Mouse (Mus musculus): Measurements from ENCODE around the gene 4632433K11Rik. TPM values are rescaled to one million over a fixed set of nuclear protein-coding genes. Genes with fewer than 3 reads are reported as not detected.

The 4632433K11Rik gene
- polyA plus RNA-seq, 1 experiment from 2014 or later, result not detected

DNA sequence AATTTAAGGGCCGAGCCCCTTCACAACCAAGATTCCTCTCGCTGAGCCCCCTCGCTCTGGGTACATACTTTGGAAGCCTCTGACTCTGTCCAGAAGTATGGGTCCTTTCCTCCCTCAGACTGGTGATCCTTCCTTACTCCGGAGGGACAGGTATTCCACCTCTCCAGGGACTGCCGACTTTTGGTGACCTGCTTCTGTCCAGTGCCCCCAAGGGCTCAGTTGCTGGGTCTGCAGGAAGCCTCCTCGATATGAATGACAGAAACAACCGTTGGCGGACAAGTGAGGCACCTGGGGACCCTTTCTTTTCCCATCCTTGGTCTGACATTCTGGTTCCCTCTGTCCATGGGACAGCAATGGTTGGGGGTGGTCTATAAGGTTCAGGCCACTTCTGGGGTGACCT lies 23.5 kb downstream of the 4632433K11Rik start:
- H3K9me3 ChIP-seq (ENCODE audit: control insufficient read depth), result no peaks in the 10 kb centered on the region
- peak overlapping the region; percentile 59 for H3K4me2 ChIP-seq (replicated peaks; ENCODE audit: low read depth)
- peak overlapping the region; percentile 36 for H3K4me3 ChIP-seq (ENCODE audit: low read depth, low read length)
- no peaks in the 10 kb centered on the region for H3K4me1 ChIP-seq (replicated peaks; ENCODE audit: control insufficient read depth, insufficient read depth, low read length)
- no peak overlapping the region for H3K9ac ChIP-seq (ENCODE audit: low read depth, low read length)
- no peaks in the 10 kb centered on the region for H3K36me3 ChIP-seq (ENCODE audit: control insufficient read depth, insufficient read depth)
- peaks cover 55% of the 10 kb centered on the region for H3K27me3 ChIP-seq (replicated peaks; ENCODE audit: control insufficient read depth, insufficient read depth, low read length)
- H3K27ac ChIP-seq (ENCODE audit: low read depth, low read length), result no peak overlapping the region
- TF ChIP-seq CTCF (IDR thresholded peaks at IDR 0.05; ENCODE audit: low read depth), result no peak
- WGBS, result 39% methylated on average over 8 of the region's 8 CpGs
- no peak for ATAC-seq

DNA sequence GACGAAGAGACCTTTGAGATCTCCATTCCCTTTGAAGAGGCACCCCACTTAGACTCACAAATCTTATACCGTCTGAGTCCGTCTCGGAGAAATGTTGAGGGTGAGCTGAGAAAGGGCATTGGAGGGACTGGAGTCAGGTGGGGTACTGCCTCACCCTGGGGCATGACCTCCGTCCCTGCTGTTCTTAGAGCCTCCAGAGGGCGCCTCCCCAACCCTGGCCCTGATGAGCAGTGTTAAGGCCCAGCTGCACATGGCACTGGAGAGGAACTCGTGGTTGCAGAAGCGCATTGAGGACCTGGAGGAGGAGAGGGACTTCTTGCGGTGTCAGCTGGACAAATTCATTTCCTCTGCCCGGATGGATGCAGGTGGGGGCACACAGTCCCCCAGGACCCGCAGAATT lies 23.9 kb downstream of the 4632433K11Rik start:
- Histone ChIP-seq H3K4me1 (replicated peaks; ENCODE audit: control insufficient read depth, insufficient read depth, low read length) (no peaks in the 10 kb centered on the region), H3K9me3 (ENCODE audit: control insufficient read depth) (no peaks in the 10 kb centered on the region), H3K4me3 (ENCODE audit: low read depth, low read length) (no peak overlapping the region), H3K27me3 (replicated peaks; ENCODE audit: control insufficient read depth, insufficient read depth, low read length) (peaks cover 51% of the 10 kb centered on the region), H3K4me2 (replicated peaks; ENCODE audit: low read depth) (no peak overlapping the region), H3K36me3 (ENCODE audit: control insufficient read depth, insufficient read depth) (no peaks in the 10 kb centered on the region), H3K27ac (ENCODE audit: low read depth, low read length) (no peak overlapping the region), H3K9ac (ENCODE audit: low read depth, low read length) (no peak overlapping the region)
- no peak for ATAC-seq
- 44% methylated on average over 11 of the region's 11 CpGs for WGBS
- TF ChIP-seq CTCF (IDR thresholded peaks at IDR 0.05; ENCODE audit: low read depth), result peak; percentile 56

DNA sequence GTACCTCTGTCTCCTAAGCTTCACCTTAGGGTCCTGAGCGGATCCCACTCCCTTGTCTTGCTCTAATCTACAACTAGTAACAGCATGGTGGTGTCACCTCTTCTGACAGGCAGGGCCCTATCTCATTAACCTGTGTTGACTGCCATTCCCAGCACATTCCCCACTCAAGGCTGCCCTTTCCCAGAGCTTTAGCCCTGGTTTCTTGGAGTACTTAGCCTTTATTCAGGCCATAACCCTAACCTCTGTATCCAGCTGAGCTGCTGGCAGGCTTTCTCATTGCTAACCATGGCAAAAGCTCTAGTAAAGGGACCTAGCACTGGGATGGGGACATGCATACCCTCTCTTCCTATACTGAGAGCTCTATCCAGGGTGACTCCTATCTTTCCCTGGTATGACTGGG lies 24.7 kb downstream of the 4632433K11Rik start:
- H3K36me3 ChIP-seq (ENCODE audit: control insufficient read depth, insufficient read depth), result no peaks in the 10 kb centered on the region
- H3K4me1 ChIP-seq (replicated peaks; ENCODE audit: control insufficient read depth, insufficient read depth, low read length), result no peaks in the 10 kb centered on the region
- no peak overlapping the region for H3K9ac ChIP-seq (ENCODE audit: low read depth, low read length)
- no peak overlapping the region for H3K27ac ChIP-seq (ENCODE audit: low read depth, low read length)
- H3K9me3 ChIP-seq (ENCODE audit: control insufficient read depth), result no peaks in the 10 kb centered on the region
- no peak for ATAC-seq
- no peak overlapping the region for H3K4me3 ChIP-seq (ENCODE audit: low read depth, low read length)
- 97% methylated on average over 1 of the region's 1 CpGs for WGBS
- no peak for TF ChIP-seq CTCF (IDR thresholded peaks at IDR 0.05; ENCODE audit: low read depth)
- H3K27me3 ChIP-seq (replicated peaks; ENCODE audit: control insufficient read depth, insufficient read depth, low read length), result peaks cover 43% of the 10 kb centered on the region
- H3K4me2 ChIP-seq (replicated peaks; ENCODE audit: low read depth), result no peak overlapping the region

DNA sequence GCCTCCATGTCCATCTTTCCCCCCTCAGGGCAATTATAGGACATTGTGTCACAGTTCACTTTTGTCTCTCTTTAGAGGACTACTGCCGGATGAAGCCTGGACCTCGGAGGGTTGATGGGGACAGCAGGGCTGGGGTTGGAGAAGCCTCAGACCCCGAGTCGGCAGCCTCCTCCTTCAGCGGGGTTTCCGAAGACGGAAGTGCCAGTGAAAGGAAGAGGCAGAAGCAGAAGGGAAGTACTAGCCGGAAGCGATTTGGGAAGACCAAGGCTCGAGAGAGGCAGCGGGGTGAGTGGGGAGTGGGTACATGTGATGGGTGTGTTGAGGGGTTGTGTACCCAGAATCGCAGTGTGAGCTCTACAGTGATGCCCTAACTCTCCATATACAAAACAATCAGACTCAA lies 25.5 kb downstream of the 4632433K11Rik start:
- Histone ChIP-seq H3K27me3 (replicated peaks; ENCODE audit: control insufficient read depth, insufficient read depth, low read length) (peaks cover 35% of the 10 kb centered on the region), H3K4me1 (replicated peaks; ENCODE audit: control insufficient read depth, insufficient read depth, low read length) (no peaks in the 10 kb centered on the region), H3K27ac (ENCODE audit: low read depth, low read length) (no peak overlapping the region), H3K9me3 (ENCODE audit: control insufficient read depth) (no peaks in the 10 kb centered on the region), H3K4me2 (replicated peaks; ENCODE audit: low read depth) (no peak overlapping the region), H3K36me3 (ENCODE audit: control insufficient read depth, insufficient read depth) (no peaks in the 10 kb centered on the region), H3K4me3 (ENCODE audit: low read depth, low read length) (no peak overlapping the region), H3K9ac (ENCODE audit: low read depth, low read length) (no peak overlapping the region)
- no peak for TF ChIP-seq CTCF (IDR thresholded peaks at IDR 0.05; ENCODE audit: low read depth)
- WGBS, result 95% methylated on average over 12 of the region's 12 CpGs
- ATAC-seq, result no peak

DNA sequence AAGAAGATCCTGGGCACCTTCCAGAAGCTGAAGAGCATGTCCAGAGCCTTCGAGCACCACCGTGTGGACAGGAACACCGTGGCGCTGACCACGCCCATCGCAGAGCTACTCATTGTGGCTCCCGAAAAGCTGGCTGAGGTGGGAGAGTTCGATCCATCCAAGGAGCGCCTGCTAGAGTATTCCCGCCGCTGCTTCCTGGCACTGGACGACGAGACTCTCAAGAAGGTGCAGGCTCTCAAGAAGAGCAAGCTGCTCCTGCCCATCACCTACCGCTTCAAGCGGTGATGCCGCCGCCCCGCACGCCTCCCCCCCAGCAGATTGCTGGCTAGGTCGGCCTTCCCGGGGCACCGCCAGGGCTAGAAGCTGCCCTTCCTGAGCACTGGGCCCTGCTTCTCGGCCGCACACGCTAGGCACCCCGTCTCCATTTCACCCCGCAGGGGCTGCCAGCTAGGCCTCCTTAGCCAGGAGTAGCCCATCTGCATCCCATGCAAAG lies 26.4 kb downstream of the 4632433K11Rik start:
- H3K4me3 ChIP-seq (ENCODE audit: low read depth, low read length), result peak overlapping the region; percentile 71
- TF ChIP-seq CTCF (IDR thresholded peaks at IDR 0.05; ENCODE audit: low read depth), result peak; percentile 86
- H3K27ac ChIP-seq (ENCODE audit: low read depth, low read length), result peak overlapping the region; percentile 99
- H3K4me1 ChIP-seq (replicated peaks; ENCODE audit: control insufficient read depth, insufficient read depth, low read length), result no peaks in the 10 kb centered on the region
- 2% methylated on average over 27 of the region's 27 CpGs for WGBS
- no peaks in the 10 kb centered on the region for H3K9me3 ChIP-seq (ENCODE audit: control insufficient read depth)
- peaks cover 27% of the 10 kb centered on the region for H3K27me3 ChIP-seq (replicated peaks; ENCODE audit: control insufficient read depth, insufficient read depth, low read length)
- ATAC-seq, result no peak
- H3K4me2 ChIP-seq (replicated peaks; ENCODE audit: low read depth), result peak overlapping the region; percentile 99
- H3K9ac ChIP-seq (ENCODE audit: low read depth, low read length), result peak overlapping the region; percentile 92
- H3K36me3 ChIP-seq (ENCODE audit: control insufficient read depth, insufficient read depth), result no peaks in the 10 kb centered on the region

DNA sequence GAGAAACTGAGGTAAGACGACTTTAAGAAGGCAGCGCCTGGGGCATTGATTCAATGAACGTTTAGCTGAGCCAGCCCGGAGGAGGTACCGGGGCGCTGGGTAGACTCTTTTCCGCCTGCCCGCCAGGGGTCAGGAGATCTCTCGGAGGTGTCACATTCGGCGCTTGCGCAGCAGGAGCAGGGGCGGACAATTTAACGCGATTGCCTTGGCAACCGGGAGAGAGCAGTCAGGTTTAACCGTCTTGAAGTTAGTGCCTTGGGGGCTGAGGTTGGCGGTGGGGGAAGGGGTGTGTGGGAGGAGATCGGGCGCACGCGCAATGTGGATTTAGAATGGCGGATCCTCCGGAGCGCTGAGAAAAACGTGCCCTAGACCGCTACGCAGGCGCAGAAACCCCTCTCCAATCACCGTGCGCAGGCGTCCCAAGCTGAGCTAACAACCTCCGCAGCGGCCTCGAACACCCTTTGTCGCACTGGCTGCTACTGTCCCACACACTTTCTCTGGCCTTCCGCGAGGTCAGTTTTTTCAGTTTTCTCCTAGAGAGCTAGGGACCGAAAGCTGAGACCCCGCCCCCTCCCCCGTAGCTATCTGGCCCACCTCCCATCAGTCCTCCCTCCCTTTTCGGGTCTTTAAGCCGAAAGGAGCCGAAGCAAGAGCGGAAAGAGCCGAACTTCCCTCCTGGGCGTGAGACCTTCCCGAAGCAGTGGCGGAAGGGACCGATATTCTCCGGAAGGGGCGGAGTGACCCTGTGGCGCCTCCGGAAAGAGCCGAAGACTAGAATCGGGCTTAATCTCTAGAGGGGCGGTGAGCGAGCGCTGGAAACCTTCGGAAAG lies 27.2 kb downstream of the 4632433K11Rik start:
- peaks cover 18% of the 10 kb centered on the region for H3K27me3 ChIP-seq (replicated peaks; ENCODE audit: control insufficient read depth, insufficient read depth, low read length)
- H3K4me1 ChIP-seq (replicated peaks; ENCODE audit: control insufficient read depth, insufficient read depth, low read length), result peaks cover 6% of the 10 kb centered on the region; the same call in 1 of the 2 replicates
- peak overlapping the region; percentile 92 for H3K9ac ChIP-seq (ENCODE audit: low read depth, low read length)
- WGBS, result 0% methylated on average over 60 of the region's 60 CpGs
- peak; percentile 85 for TF ChIP-seq CTCF (IDR thresholded peaks at IDR 0.05; ENCODE audit: low read depth)
- H3K36me3 ChIP-seq (ENCODE audit: control insufficient read depth, insufficient read depth), result no peaks in the 10 kb centered on the region; the same call in 1 of the 2 replicates
- peak overlapping the region; percentile 99 for H3K4me2 ChIP-seq (replicated peaks; ENCODE audit: low read depth)
- peak; percentile 90 for ATAC-seq
- peak overlapping the region; percentile 71 for H3K4me3 ChIP-seq (ENCODE audit: low read depth, low read length)
- peak overlapping the region; percentile 99 for H3K27ac ChIP-seq (ENCODE audit: low read depth, low read length)
- H3K9me3 ChIP-seq (ENCODE audit: control insufficient read depth), result no peaks in the 10 kb centered on the region
